Mouse (Mus musculus) cerebellum, postnatal 14 days (tissue): ENCODE data around the gene Dkc1.

Source experiments
- DNase-seq, 2 experiments: peaks; one replicate each; pipeline ENCODE4 v3.0.0; 2021; ENCODE audit warnings: mixed read lengths in 2 of 2

The Dkc1 gene

GRCm38 (mm10) chrX:75143124-75143555 lies 47.5 kb downstream of the Dkc1 start:
- DNase-seq: peak; percentile 5 to 21

GRCm38 (mm10) chrX:75148414-75148813 lies 52.8 kb downstream of the Dkc1 start:
- DNase-seq: no peak

GRCm38 (mm10) chrX:75150304-75150703 lies 54.6 kb downstream of the Dkc1 start:
- DNase-seq: no peak

GRCm38 (mm10) chrX:75152249-75152648 lies 56.6 kb downstream of the Dkc1 start:
- no peak for DNase-seq

- peak; percentile 37 to 41 for DNase-seq
Observed at GRCm38 (mm10) chrX:75155576-75156243, 60.1 kb downstream of the Dkc1 start.
